Mouse (Mus musculus): ENCODE measurements around the gene Zpr1. TPM values are rescaled to one million over a fixed set of nuclear protein-coding genes. Genes with fewer than 3 reads are reported as not detected.

Zpr1 gene
- polyA plus RNA-seq (2015; fragmentation: Nextera tagmentation; extraction: Ambion mirVana) = 32.8 and 39.6 TPM in 2 replicates

DNA sequence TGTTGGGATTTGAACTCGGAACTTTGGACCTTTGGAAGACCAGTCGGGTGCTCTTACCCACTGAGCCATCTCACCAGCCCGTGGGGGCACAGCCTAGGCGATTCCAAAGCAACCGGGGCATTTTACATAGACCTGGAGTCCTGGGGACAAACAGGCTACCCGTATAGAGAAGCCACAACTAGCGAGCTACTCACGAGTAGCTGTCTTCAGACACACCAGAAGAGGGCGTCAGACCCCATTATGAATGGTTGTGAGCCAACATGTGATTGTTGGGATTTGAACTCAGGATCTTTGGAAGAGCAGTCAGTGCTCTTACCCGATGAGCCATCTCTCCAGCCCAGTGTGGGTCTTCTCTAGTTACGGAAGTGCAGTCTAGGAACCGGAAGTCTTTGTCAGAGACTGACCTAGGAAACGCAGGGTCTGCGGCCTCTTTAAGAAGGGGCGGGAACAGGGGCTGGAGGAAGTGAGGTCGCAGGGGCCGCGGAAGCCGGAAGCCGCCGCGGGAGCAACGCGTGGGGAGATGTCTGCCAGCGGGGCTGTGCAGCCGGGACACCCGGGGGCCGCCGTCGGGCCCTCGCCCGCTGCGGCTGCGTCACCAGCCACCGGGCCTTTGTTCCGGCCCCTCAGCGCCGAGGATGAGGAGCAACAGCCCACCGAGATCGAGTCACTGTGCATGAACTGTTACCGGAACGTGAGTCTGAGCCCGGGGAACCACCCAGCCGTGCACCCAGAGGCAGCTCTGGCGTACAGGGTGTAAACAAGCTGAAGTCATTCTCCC is at the start of gene Zpr1:
Gene Zpr1, plus strand, starts transcription at position 388 of the 778 bp plus-strand sequence.
- no peaks in the 10 kb centered on the region for H3K9me3 ChIP-seq (replicated peaks)
- H3K4me3 ChIP-seq = peak within 1 kb of the TSS; percentile 97
- peaks cover 29% of the 10 kb centered on the region for H3K27me3 ChIP-seq
- peak within 1 kb of the TSS; percentile 72 for H3K27ac ChIP-seq
- H3K4me1 ChIP-seq (replicated peaks) = peaks cover 13% of the 10 kb centered on the region
- H3K36me3 ChIP-seq = peaks cover 33% of the 10 kb centered on the region
- peak; percentile 92 for ATAC-seq (replicated peaks; ENCODE audit: insufficient number of reproducible peaks, insufficient read depth, low FRiP score, low read depth)
- WGBS = 6% methylated on average over 37 of the region's 45 CpGs
- H3K9ac ChIP-seq = peak within 1 kb of the TSS; percentile 67
- H3K4me2 ChIP-seq = peak within 1 kb of the TSS; percentile 89

DNA sequence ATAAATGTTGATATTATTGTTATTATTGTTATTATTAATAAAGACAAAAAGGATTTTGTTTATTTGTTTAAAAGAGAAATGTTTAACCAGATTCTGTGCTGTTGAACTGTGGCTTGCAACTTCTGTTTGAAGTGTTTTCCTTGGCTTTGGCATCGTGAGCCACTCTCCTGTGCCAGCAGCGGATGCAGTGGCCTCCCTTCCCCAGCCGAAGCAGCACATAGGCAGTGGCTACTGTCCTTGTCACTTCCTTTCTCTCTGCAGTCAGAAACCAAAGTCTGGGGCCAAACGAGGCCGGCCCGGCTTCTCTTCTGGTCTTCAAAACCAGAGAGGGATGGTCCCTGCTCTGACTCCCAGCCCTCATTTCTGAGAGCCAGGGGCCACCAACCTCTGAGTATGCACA is 49.8 kb upstream of the Zpr1 start:
- Histone ChIP-seq H3K27ac (no peak overlapping the region), H3K4me2 (no peak overlapping the region), H3K9me3 (replicated peaks) (no peaks in the 10 kb centered on the region), H3K4me1 (replicated peaks) (no peaks in the 10 kb centered on the region), H3K4me3 (no peak overlapping the region), H3K36me3 (peaks cover 36% of the 10 kb centered on the region), H3K27me3 (peaks cover under 1% of the 10 kb centered on the region; the same call in 1 of the 2 replicates), H3K9ac (no peak overlapping the region)
- ATAC-seq (replicated peaks; ENCODE audit: insufficient number of reproducible peaks, insufficient read depth, low FRiP score, low read depth) = no peak
- 77% methylated on average over 6 of the region's 6 CpGs for WGBS

DNA sequence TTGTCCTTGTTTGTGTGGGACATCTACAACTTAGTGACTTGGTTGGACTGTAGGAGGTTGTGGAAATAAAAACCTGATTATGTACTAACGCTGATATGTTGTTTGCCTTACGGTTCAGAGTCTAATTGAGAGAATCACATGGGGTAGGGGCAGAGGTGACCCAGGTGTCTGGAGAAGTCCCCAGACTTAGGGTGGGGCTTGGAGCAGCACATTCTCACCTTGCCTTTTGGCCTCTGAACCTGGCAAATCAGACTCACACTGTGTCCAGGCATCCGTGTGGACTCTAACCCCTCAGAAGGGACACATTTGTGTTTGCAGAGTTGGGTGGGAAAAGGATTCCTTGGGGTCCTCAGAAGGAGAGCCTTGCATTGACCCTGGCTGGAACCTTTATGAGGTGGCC is 48.8 kb upstream of the Zpr1 start:
- Histone ChIP-seq H3K4me1 (replicated peaks) (no peaks in the 10 kb centered on the region), H3K27ac (no peak overlapping the region), H3K27me3 (peaks cover 8% of the 10 kb centered on the region), H3K9ac (no peak overlapping the region), H3K4me2 (no peak overlapping the region), H3K9me3 (replicated peaks) (no peaks in the 10 kb centered on the region), H3K4me3 (no peak overlapping the region), H3K36me3 (peaks cover 36% of the 10 kb centered on the region)
- ATAC-seq (replicated peaks; ENCODE audit: insufficient number of reproducible peaks, insufficient read depth, low FRiP score, low read depth) = no peak
- 88% methylated on average over 3 of the region's 3 CpGs for WGBS

DNA sequence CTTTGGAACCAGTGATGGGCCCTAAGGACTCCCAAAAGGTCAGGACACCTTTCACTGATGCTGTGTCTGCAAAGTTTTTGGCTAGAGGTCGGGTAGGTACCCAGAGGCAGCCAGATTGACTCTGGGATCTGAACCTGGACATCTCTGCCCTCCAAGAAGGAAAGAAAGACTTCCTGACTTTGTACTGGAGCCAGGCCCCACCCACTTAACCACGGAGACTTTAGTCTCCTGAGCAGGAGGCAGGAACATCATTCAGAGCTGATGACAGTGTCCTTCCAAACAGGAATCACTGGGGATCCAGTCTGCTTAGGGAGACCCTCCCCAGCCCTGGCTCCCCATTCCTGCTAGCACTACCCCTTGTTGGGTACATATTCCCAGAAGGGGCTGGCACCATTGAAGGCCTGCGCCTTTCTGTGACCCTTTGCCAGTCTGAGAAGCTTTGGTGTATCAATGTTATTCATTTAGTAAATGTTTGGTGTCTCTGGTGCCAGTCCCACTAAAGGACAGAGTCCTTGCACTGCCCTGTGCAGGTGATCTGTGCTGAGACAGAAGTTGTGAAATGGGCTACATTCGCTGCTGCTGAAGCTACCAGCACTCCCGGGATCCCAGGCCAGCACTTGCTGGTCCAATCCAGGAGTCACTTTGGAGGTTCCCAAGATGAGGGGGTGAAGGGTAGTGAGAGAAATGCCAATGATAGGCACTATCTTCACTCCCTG is 47.8 kb upstream of the Zpr1 start:
- Histone ChIP-seq H3K9ac (no peak overlapping the region), H3K4me3 (no peak overlapping the region), H3K9me3 (replicated peaks) (no peaks in the 10 kb centered on the region), H3K4me1 (replicated peaks) (peaks cover 6% of the 10 kb centered on the region), H3K4me2 (no peak overlapping the region), H3K36me3 (peaks cover 28% of the 10 kb centered on the region), H3K27me3 (peaks cover 12% of the 10 kb centered on the region), H3K27ac (no peak overlapping the region)
- no peak for ATAC-seq (replicated peaks; ENCODE audit: insufficient number of reproducible peaks, insufficient read depth, low FRiP score, low read depth)
- WGBS = 57% methylated on average over 5 of the region's 5 CpGs

DNA sequence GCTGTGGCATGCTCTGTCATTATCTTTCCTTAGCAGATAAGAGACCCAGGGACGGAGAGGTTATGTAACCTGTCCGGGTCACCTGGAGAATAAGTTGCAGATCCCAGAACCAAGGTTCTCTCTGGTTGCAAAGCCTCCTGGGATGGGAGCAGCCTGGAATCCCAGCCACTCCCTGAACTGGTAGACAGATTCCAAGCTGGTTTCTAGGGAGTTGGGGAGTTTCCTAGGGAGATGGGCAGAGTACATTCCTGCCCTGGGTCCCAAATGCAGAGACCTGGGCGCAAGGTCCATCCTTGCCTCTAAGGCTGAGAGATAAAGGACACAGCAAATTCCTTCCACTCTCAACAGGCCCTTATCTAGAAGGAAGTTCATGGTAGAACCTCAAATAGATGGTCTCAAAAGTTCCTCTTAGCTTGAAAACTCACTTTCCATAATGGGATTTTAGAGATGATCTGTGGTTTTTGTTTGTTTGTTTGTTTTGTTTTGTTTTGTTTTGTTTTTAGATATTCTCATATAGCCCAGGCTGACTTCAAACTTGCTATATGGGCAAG is 45.7 kb upstream of the Zpr1 start:
- Histone ChIP-seq H3K27ac (no peak overlapping the region), H3K36me3 (peaks cover 9% of the 10 kb centered on the region), H3K9me3 (replicated peaks) (no peaks in the 10 kb centered on the region), H3K27me3 (peaks cover 18% of the 10 kb centered on the region), H3K4me2 (no peak overlapping the region), H3K4me1 (replicated peaks) (peaks cover 13% of the 10 kb centered on the region), H3K4me3 (no peak overlapping the region), H3K9ac (no peak overlapping the region)
- no peak for ATAC-seq (replicated peaks; ENCODE audit: insufficient number of reproducible peaks, insufficient read depth, low FRiP score, low read depth)
- WGBS = 53% methylated on average over 3 of the region's 3 CpGs

DNA sequence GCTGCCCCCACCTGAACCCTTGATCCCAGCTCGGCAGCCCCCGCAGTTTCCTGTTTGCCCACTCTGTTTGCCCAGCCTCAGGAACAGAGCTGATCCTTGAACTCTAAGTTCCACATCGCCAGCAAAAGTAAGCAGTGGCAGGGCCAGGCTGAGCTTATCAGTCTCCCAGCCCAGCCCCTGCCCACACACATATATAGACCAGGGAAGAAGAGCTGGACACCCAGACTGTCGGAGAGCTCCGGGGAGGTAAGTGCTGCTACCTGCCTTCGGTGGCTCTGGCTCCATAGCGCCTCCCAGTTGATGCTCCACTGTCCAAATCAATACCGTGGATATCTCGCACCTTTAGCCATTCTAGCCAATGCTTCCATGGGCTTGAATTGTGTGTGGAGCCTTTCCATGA is 44.4 kb upstream of the Zpr1 start, which contains the start of gene Apoa1:
Gene Apoa1, plus strand, starts transcription at position 90 of the 400 bp plus-strand sequence.
- Histone ChIP-seq H3K36me3 (no peaks in the 10 kb centered on the region; the same call in 1 of the 2 replicates), H3K9ac (no peak within 1 kb of the TSS), H3K27me3 (peaks cover 21% of the 10 kb centered on the region), H3K4me2 (no peak within 1 kb of the TSS), H3K4me3 (no peak within 1 kb of the TSS), H3K4me1 (replicated peaks) (peaks cover 13% of the 10 kb centered on the region), H3K27ac (no peak within 1 kb of the TSS), H3K9me3 (replicated peaks) (no peaks in the 10 kb centered on the region)
- no peak for ATAC-seq (replicated peaks; ENCODE audit: insufficient number of reproducible peaks, insufficient read depth, low FRiP score, low read depth)
- 55% methylated on average over 9 of the region's 9 CpGs for WGBS

DNA sequence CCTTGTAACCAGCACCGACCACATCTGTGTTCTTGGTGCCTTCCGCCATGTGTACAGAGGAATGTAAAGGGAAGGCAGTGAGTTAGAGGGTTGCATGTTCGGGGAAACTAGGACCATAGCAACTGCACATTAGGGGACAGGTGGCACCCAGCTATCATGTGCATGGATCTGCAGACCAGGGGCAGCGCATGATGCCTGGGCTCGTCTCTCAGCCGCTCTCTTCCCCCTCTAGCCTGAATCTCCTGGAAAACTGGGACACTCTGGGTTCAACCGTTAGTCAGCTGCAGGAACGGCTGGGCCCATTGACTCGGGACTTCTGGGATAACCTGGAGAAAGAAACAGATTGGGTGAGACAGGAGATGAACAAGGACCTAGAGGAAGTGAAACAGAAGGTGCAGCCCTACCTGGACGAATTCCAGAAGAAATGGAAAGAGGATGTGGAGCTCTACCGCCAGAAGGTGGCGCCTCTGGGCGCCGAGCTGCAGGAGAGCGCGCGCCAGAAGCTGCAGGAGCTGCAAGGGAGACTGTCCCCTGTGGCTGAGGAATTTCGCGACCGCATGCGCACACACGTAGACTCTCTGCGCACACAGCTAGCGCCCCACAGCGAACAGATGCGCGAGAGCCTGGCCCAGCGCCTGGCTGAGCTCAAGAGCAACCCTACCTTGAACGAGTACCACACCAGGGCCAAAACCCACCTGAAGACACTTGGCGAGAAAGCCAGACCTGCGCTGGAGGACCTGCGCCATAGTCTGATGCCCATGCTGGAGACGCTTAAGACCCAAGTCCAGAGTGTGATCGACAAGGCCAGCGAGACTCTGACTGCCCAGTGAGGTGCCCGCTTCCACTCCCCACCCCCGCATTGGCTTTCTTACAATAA is 43.1 kb upstream of the Zpr1 start:
- Histone ChIP-seq H3K9me3 (replicated peaks) (no peaks in the 10 kb centered on the region), H3K27me3 (peaks cover 21% of the 10 kb centered on the region), H3K4me3 (peak overlapping the region; percentile 52), H3K36me3 (no peaks in the 10 kb centered on the region), H3K4me2 (peak overlapping the region; percentile 89), H3K27ac (no peak overlapping the region), H3K4me1 (replicated peaks) (peaks cover 13% of the 10 kb centered on the region), H3K9ac (peak overlapping the region; percentile 51)
- peak; percentile 82 for ATAC-seq (replicated peaks; ENCODE audit: insufficient number of reproducible peaks, insufficient read depth, low FRiP score, low read depth)
- 14% methylated on average over 37 of the region's 37 CpGs for WGBS

DNA sequence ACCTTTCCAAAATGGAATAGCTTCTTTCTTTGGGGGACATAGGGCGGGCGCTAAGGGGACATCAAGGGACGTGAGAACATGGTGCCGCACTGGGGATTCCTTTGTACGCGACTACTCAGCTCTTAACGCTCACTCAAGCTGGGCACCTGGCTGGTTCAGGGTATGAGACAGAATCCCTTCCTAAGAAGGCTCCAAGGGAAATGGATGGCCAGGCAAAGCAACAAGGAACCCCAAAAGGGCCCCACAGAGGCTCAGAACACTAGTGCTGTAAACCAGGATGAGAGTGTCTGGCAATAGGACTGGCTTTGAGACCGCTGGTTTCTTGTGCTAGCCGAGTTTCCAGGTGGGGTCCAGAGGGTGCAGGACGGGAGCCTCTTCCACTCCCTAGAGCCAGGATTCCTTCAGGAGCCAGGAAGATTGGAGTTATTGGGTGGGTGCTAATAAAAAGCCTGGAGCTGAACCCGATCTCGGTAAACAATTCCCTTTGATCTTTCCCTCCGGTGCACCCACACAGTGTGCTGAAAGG is 42.4 kb upstream of the Zpr1 start:
- Histone ChIP-seq H3K4me3 (peak overlapping the region; percentile 52), H3K9me3 (replicated peaks) (no peaks in the 10 kb centered on the region), H3K27ac (no peak overlapping the region), H3K4me1 (replicated peaks) (peaks cover 13% of the 10 kb centered on the region), H3K27me3 (peaks cover 21% of the 10 kb centered on the region), H3K36me3 (no peaks in the 10 kb centered on the region), H3K4me2 (peak overlapping the region; percentile 89), H3K9ac (peak overlapping the region; percentile 51)
- WGBS = 28% methylated on average over 13 of the region's 13 CpGs
- ATAC-seq (replicated peaks; ENCODE audit: insufficient number of reproducible peaks, insufficient read depth, low FRiP score, low read depth) = no peak

DNA sequence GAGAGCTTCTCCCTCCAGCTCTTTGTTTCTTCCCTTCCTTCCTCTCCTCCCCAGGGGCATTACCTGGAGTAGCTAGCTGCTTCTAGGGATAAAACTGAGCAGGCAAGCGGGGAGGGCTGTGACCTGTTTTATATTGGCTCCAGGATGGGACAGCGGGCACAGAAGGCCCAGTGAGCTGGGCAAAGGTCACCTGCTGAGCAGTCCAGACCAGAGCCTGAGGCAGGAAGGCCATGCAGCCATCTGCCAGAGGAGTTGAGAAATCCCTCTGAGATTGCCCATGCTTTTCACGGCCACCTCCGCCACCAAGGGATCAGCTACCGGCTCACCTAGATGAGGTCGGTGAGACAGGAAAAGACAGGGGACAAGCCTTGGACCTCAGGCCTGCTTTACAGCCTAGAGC is 37.7 kb upstream of the Zpr1 start:
- Histone ChIP-seq H3K36me3 (no peaks in the 10 kb centered on the region), H3K4me3 (no peak overlapping the region), H3K27ac (no peak overlapping the region), H3K27me3 (peaks cover 8% of the 10 kb centered on the region), H3K4me1 (replicated peaks) (peaks cover 6% of the 10 kb centered on the region), H3K9ac (no peak overlapping the region), H3K9me3 (replicated peaks) (no peaks in the 10 kb centered on the region), H3K4me2 (no peak overlapping the region)
- no peak for ATAC-seq (replicated peaks; ENCODE audit: insufficient number of reproducible peaks, insufficient read depth, low FRiP score, low read depth)
- WGBS = 83% methylated on average over 6 of the region's 6 CpGs

DNA sequence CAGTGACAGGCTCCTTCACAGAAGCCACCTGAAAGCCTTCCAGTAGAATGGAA is 37.4 kb upstream of the Zpr1 start, which contains the start of gene Apoc3:
Gene Apoc3, minus strand, starts transcription at position 41 of the 53 bp plus-strand sequence.
- H3K4me2 ChIP-seq = no peak within 1 kb of the TSS
- H3K27ac ChIP-seq = no peak within 1 kb of the TSS
- no peaks in the 10 kb centered on the region for H3K9me3 ChIP-seq (replicated peaks)
- ATAC-seq (replicated peaks; ENCODE audit: insufficient number of reproducible peaks, insufficient read depth, low FRiP score, low read depth) = no peak
- H3K4me1 ChIP-seq (replicated peaks) = peaks cover 3% of the 10 kb centered on the region
- H3K36me3 ChIP-seq = no peaks in the 10 kb centered on the region
- no peak within 1 kb of the TSS for H3K9ac ChIP-seq
- no peak within 1 kb of the TSS for H3K4me3 ChIP-seq
- H3K27me3 ChIP-seq = peaks cover 8% of the 10 kb centered on the region

DNA sequence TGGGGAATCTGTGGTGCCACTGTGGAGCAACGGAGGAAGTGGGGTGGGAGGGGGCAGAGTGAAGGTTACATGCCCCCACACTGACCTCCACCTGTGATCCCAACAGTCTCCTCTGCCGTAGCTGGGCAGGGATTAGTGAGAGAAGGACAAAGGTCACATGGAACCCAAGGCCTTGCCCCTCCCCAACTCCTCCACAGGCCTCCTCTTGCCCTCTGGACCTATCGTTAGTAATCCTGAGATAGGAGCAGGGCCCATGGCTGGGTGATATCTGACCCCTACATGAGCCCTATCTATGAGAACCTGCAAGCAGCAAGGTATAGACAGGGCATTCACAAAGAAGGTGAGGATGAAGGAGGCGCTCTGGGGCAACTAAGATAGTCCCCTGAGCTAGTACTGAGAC is 37.2 kb upstream of the Zpr1 start:
- no peaks in the 10 kb centered on the region for H3K9me3 ChIP-seq (replicated peaks)
- no peak overlapping the region for H3K27ac ChIP-seq
- peaks cover 8% of the 10 kb centered on the region for H3K27me3 ChIP-seq
- H3K4me2 ChIP-seq = no peak overlapping the region
- no peak for ATAC-seq (replicated peaks; ENCODE audit: insufficient number of reproducible peaks, insufficient read depth, low FRiP score, low read depth)
- peaks cover 1% of the 10 kb centered on the region for H3K4me1 ChIP-seq (replicated peaks)
- H3K36me3 ChIP-seq = no peaks in the 10 kb centered on the region
- H3K9ac ChIP-seq = no peak overlapping the region
- no peak overlapping the region for H3K4me3 ChIP-seq
- 59% methylated on average over 4 of the region's 4 CpGs for WGBS

All from heart, embryonic 15.5 days (tissue).